9 mouse cellular contexts compared by ENCODE assay signal in the genomic region with DNA sequence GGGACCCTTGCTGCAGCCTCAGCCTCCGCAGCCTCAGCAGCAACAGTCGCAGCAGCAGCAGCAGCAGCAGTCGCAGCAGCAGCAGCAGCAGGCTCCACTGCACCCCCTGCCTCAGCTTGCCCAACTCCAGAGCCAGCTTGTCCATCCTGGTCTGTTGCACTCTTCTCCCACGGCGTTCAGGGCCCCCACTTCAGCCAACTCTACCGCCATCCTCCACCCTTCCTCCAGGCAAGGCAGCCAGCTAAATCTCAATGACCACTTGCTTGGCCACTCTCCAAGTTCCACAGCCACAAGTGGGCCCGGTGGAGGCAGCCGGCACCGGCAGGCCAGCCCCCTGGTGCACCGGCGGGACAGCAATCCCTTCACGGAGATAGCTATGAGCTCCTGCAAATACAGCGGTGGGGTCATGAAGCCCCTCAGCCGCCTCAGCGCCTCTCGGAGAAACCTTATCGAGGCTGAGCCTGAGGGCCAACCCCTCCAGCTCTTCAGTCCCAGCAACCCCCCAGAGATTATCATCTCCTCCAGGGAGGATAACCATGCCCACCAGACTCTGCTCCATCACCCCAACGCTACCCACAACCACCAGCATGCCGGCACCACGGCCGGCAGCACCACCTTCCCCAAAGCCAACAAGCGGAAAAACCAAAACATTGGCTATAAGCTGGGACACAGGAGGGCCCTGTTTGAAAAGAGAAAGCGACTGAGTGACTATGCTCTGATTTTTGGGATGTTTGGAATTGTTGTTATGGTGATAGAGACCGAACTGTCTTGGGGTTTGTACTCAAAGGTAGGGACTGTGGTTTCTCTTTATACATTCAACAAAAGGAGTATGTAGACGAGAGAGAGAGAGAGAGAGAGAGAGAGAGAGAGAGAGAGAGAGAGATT. TPM values are rescaled to one million over a fixed set of nuclear protein-coding genes. Genes with fewer than 3 reads are reported as not detected.
DNase-seq lines count a peak whose midpoint lies in the region; ATAC-seq lines count a peak whose summit lies in the region.
"Had no signal": no experiment of that assay in that cellular context is flagged by ENCODE, and none has a peak within 500 bp of the region (broad histone marks: within the 10 kb centered on the region; RNA-seq: fewer than 3 reads in every experiment).

No protein-coding gene starts in this region.

- H3K9ac ChIP-seq in forebrain, embryonic 11.5 days (ENCODE audit: low read length): peak overlapping the region; percentile 46
- peak overlapping the region; percentile 15 for H3K9ac ChIP-seq in stomach, embryonic 14.5 days (replicated peaks; ENCODE audit: low read depth, low read length)

- DNase-seq in left cerebral cortex, postnatal 10 days (ENCODE audit: extremely low spot score in 1 of 2, low spot score in 2 of 2): peak; percentile 49 to 70
- no peak for DNase-seq in left cerebral cortex, adult 9 months (ENCODE audit: low spot score in 2 of 2)
- peak; percentile 68 for DNase-seq in forebrain, embryonic 11.5 days (ENCODE audit: low spot score)
- peak; percentile 38 for DNase-seq in hindbrain, embryonic 10.5 days (ENCODE audit: low spot score)
- peak; percentile 45 for DNase-seq in layer of hippocampus, adult 9-11 months
- DNase-seq in lung, postnatal 25 days (ENCODE audit: low spot score): peak; percentile 62

- intact Hi-C loops in left cerebral cortex, postnatal 10 days (cut with DNase I): loop anchor here (5.0 to 10.0 kb wide), 2 partner anchors 94 to 166 kb away; no protein-coding TSS in a partner anchor

- H3K27ac ChIP-seq in forebrain, embryonic 11.5 days (ENCODE audit: low read depth, low read length): no peak overlapping the region
- H3K27ac ChIP-seq in hindbrain, embryonic 10.5 days: peak overlapping the region; percentile 75
- no peak overlapping the region for H3K27ac ChIP-seq in stomach, embryonic 14.5 days (ENCODE audit: low read length)

- H3K36me3 ChIP-seq in forebrain, embryonic 11.5 days (ENCODE audit: control insufficient read depth, insufficient read depth, low read length): no peaks in the 10 kb centered on the region
- H3K36me3 ChIP-seq in hindbrain, embryonic 10.5 days: no peaks in the 10 kb centered on the region
- no peaks in the 10 kb centered on the region for H3K36me3 ChIP-seq in stomach, embryonic 14.5 days (ENCODE audit: control insufficient read depth, insufficient read depth, low read length)
- H3K36me3 ChIP-seq: G1E had no signal

- peaks cover 4% of the 10 kb centered on the region; the same call in 1 of the 2 replicates for H3K9me3 ChIP-seq in forebrain, embryonic 11.5 days (ENCODE audit: control insufficient read depth, low read length)
- H3K9me3 ChIP-seq in hindbrain, embryonic 10.5 days: peaks cover 9% of the 10 kb centered on the region
- H3K9me3 ChIP-seq in stomach, embryonic 14.5 days (ENCODE audit: control insufficient read depth, low read depth, low read length): peaks cover 7% of the 10 kb centered on the region; the same call in 1 of the 2 replicates

- ATAC-seq in forebrain, embryonic 11.5 days (replicated peaks; ENCODE audit: low FRiP score): peak; percentile 49
- ATAC-seq in stomach, embryonic 14.5 days (ENCODE audit: insufficient number of reproducible peaks, insufficient read depth, low FRiP score, low read depth): no peak; the same call in 1 of the 2 replicates
- ATAC-seq in erythroid progenitor cell, adult 5-6 weeks (replicated peaks; ENCODE audit: low FRiP score, poor library complexity, severe bottlenecking): no peak

- H3K4me3 ChIP-seq in forebrain, embryonic 11.5 days (ENCODE audit: low read depth, low read length): peak overlapping the region; percentile 31
- H3K4me3 ChIP-seq in hindbrain, embryonic 10.5 days: peak overlapping the region; percentile 66
- H3K4me3 ChIP-seq in stomach, embryonic 14.5 days (ENCODE audit: low read depth, low read length): peak overlapping the region; percentile 34

- peaks cover 13% of the 10 kb centered on the region for H3K4me1 ChIP-seq in forebrain, embryonic 11.5 days (replicated peaks; ENCODE audit: control insufficient read depth, insufficient read depth, low read length)
- H3K4me1 ChIP-seq in hindbrain, embryonic 10.5 days (replicated peaks): peaks cover 40% of the 10 kb centered on the region
- peaks cover 18% of the 10 kb centered on the region for H3K4me1 ChIP-seq in stomach, embryonic 14.5 days (ENCODE audit: control insufficient read depth, insufficient read depth, low read length)

- peak overlapping the region; percentile 73 for H3K4me2 ChIP-seq in forebrain, embryonic 11.5 days (ENCODE audit: low read depth, low read length, severe bottlenecking)
- peak overlapping the region; percentile 78 for H3K4me2 ChIP-seq in stomach, embryonic 14.5 days (replicated peaks; ENCODE audit: low read depth, low read length)

- H3K27me3 ChIP-seq in forebrain, embryonic 11.5 days (ENCODE audit: control insufficient read depth, insufficient read depth, low read length): peaks cover 7% of the 10 kb centered on the region; the same call in 1 of the 2 replicates
- peaks cover 44% of the 10 kb centered on the region for H3K27me3 ChIP-seq in hindbrain, embryonic 10.5 days (ENCODE audit: insufficient read depth, poor library complexity, severe bottlenecking)
- H3K27me3 ChIP-seq in stomach, embryonic 14.5 days (ENCODE audit: control insufficient read depth, insufficient read depth, low read length): no peaks in the 10 kb centered on the region

- WGBS in forebrain, embryonic 11.5 days: 2% methylated on average over 25 of the region's 25 CpGs
- 4% methylated on average over 25 of the region's 25 CpGs for WGBS in hindbrain, embryonic 10.5 days
- 3% methylated on average over 25 of the region's 25 CpGs for WGBS in stomach, embryonic 14.5 days

RNA-seq across cellular contexts. Expression of gene Kcnn3, which starts 0.9 kb away (rescaled TPM):
- 10 to 100 TPM; 22.9 to 23.7 TPM for total RNA-seq in left cerebral cortex, postnatal 10 days (2021)
- 1.3 and 1.8 TPM in 2 replicates for polyA plus RNA-seq in forebrain, embryonic 11.5 days (2014; fragmentation: Nextera tagmentation; extraction: Ambion mirVana)
- 1.2 TPM in 2 replicates for polyA plus RNA-seq in hindbrain, embryonic 10.5 days (2016; fragmentation: Nextera tagmentation; extraction: Ambion mirVana)
- polyA plus RNA-seq in stomach, embryonic 14.5 days (2014; fragmentation: Nextera tagmentation; extraction: Ambion mirVana): 4.4 and 6.0 TPM in 2 replicates
- not detected in 2 replicates for total RNA-seq in erythroid progenitor cell, adult 5-6 weeks (2015; ENCODE audit: low replicate concordance)
- not detected in 2 replicates for total RNA-seq in erythroid progenitor cell, adult 5-6 weeks (2017; ENCODE audit: low replicate concordance)
- polyA plus RNA-seq: G1E had no signal

Comparison
In these comparisons a context has a peak if more than half of its experiments do, and no peak if none do; other contexts are left out.
1. DNase-seq: peak in left cerebral cortex, postnatal 10 days (2 of 2), forebrain, embryonic 11.5 days (single experiment), hindbrain, embryonic 10.5 days (single experiment), layer of hippocampus, adult 9-11 months (single experiment) and lung, postnatal 25 days (single experiment); none in left cerebral cortex, adult 9 months (0 of 2).
2. Peak in every context shown above with its lines, with median percentiles within 50 percentile points of each other: H3K4me3 ChIP-seq.